Mouse (Mus musculus) kidney, postnatal 14 days (tissue): ENCODE data around the gene Ier5.

ENCODE experiments used
- DNase-seq: peaks from one replicate; pipeline ENCODE4 v3.0.0; 2022; ENCODE audit warnings: mixed read lengths

The Ier5 gene

DNA sequence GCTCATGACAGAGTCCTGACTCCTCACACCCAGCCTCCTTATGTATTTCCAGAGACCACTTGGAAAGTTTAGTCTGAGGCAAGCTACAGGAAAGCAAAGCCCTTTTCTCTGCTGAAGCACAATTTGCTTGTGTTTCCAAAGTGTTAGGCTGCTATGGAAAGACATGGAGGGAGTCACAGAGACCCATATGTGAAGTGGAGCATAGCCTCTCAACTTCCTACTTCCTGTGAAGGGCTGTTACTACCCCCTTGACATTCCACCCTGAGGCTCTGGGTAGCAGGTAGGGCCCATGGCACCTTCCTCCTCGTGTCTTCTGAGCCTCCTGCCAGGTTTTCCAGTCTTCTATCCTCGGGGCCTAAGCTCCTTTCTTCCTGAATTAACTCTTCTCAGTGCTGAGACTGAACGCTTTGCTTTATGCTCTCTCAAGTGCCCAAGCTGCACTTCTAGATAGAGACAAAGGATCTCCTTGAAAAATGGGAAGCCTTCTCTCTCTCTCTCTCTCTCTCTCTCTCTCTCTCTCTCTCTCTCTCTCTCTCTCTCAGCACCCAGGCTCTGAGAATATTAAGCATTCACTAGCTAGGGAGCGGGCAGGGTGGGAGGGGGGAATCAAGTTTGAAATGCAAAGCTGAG lies 47.2 kb downstream of the Ier5 start:
- no peak for DNase-seq

GRCm38 (mm10) chr1:155051701-155052127 lies 47.7 kb downstream of the Ier5 start:
- no peak for DNase-seq

- no peak for DNase-seq
These were observed 48.4 kb downstream of the Ier5 start for GRCm38 (mm10) chr1:155050897-155051592.

DNA sequence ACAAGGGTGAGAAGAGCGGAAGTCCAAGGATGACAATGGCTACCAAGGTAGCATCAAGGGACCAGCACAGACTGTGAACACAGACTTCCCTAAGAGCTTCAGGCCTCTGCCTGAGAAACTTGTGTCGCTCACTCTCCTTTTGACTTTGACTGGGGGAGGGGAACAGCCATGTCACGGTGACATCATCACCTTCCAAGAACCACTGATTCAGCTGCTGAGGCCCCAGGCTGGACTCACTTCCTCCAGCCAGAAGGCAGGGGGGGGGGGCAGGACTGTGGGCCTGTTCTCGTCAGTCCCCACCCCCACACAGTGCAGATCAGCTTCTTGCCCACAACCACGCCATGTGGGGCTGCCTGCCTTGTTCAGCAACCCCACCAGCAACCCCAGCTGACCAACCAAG lies 49.3 kb downstream of the Ier5 start:
- DNase-seq = peak; percentile 60

DNA sequence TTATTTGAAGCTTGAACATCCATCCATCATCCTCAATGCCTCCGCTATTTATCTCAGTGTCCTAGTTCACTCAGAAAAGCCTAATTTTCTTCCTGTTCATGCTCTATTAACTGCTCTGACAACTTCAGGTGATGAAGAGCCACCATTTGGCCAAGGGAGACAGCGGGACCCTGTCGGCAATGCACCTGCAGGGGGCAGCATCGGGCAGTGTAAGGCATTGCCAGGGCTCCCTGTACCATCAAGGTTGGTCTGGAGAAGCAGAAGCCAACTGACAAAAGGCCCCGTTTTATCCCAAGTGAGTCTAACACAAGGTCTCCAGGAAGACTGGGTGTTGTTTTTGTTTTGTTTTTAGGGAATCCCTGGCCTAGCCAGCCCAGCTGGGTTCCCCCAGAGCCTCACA lies 50.5 kb downstream of the Ier5 start:
- peak; percentile 94 for DNase-seq
